Mouse (Mus musculus): ENCODE data around the gene Stambp. TPM values are rescaled to one million over a fixed set of nuclear protein-coding genes. Genes with fewer than 3 reads are reported as not detected.

The Stambp gene
- 4.4 and 9.5 TPM in 2 replicates for polyA plus RNA-seq (2012; rRNA removed)

- TF ChIP-seq POLR2A (IDR thresholded peaks at IDR 0.05; ENCODE audit: low read depth, low read length) = no peak
- no peak for TF ChIP-seq CTCF (IDR thresholded peaks at IDR 0.05; ENCODE audit: extremely low read depth, insufficient read length, insufficient replicate concordance, low read depth, low read length)
- H3K36me3 ChIP-seq (ENCODE audit: control insufficient read depth, insufficient read depth, low read length) = peaks cover 9% of the 10 kb centered on the region
- under 1% methylated on average over 9 of the region's 11 CpGs for WGBS
- peak within 1 kb of the TSS; percentile 33; the same call in 1 of the 2 replicates for H3K27ac ChIP-seq (ENCODE audit: insufficient read depth, low read depth, low read length)
- peak within 1 kb of the TSS; percentile 95 for H3K4me3 ChIP-seq (ENCODE audit: low read depth, low read length)
- H3K4me1 ChIP-seq (ENCODE audit: control insufficient read depth, insufficient read depth, insufficient read length, low read length) = peaks cover 10% of the 10 kb centered on the region; the same call in 1 of the 2 replicates
- no peaks in the 10 kb centered on the region for H3K27me3 ChIP-seq (ENCODE audit: control insufficient read depth, insufficient read depth, low read length)
Observed at GRCm38 (mm10) chr6:83572671-83573070, at the start of gene Stambp. Gene Stambp, minus strand, starts transcription at chr6:83572729.

DNA sequence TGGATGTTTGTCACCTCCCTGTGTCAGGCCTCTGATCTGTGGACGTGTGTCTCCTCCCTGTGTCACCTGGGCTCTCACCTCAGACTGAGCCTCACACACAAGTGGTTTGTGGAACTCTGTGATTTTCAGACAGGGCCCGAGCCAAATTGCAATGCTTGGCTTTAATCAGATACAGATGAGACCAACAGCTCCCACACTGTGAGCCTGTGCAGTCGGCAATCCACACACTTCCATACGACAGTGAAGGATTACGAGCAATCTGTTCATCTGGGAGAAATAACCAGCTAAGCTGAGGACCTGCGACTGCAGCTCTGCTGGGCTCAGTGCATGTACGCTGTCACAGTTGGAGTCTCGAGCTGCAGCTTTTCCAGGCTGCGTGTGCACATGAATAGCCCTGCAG lies 47.4 kb upstream of the Stambp start:
- no peak overlapping the region for H3K4me3 ChIP-seq (ENCODE audit: low read depth, low read length)
- no peaks in the 10 kb centered on the region for H3K27me3 ChIP-seq (ENCODE audit: control insufficient read depth, insufficient read depth, low read length)
- TF ChIP-seq CTCF (IDR thresholded peaks at IDR 0.05; ENCODE audit: extremely low read depth, insufficient read length, insufficient replicate concordance, low read depth, low read length) (no peak), POLR2A (IDR thresholded peaks at IDR 0.05; ENCODE audit: low read depth, low read length) (no peak)
- H3K4me1 ChIP-seq (ENCODE audit: control insufficient read depth, insufficient read depth, insufficient read length, low read length) = no peaks in the 10 kb centered on the region
- no peaks in the 10 kb centered on the region for H3K36me3 ChIP-seq (ENCODE audit: control insufficient read depth, insufficient read depth, low read length)
- H3K27ac ChIP-seq (ENCODE audit: insufficient read depth, low read depth, low read length) = no peak overlapping the region
- 66% methylated on average over 9 of the region's 9 CpGs for WGBS

- no peak overlapping the region for H3K4me3 ChIP-seq (ENCODE audit: low read depth, low read length)
- H3K4me1 ChIP-seq (ENCODE audit: control insufficient read depth, insufficient read depth, insufficient read length, low read length) = no peaks in the 10 kb centered on the region
- no peak overlapping the region for H3K27ac ChIP-seq (ENCODE audit: insufficient read depth, low read depth, low read length)
- 77% methylated on average over 15 of the region's 15 CpGs for WGBS
- no peaks in the 10 kb centered on the region for H3K27me3 ChIP-seq (ENCODE audit: control insufficient read depth, insufficient read depth, low read length)
- no peaks in the 10 kb centered on the region for H3K36me3 ChIP-seq (ENCODE audit: control insufficient read depth, insufficient read depth, low read length)
- TF ChIP-seq POLR2A (IDR thresholded peaks at IDR 0.05; ENCODE audit: low read depth, low read length) (no peak), CTCF (IDR thresholded peaks at IDR 0.05; ENCODE audit: extremely low read depth, insufficient read length, insufficient replicate concordance, low read depth, low read length) (no peak)
Observed at GRCm38 (mm10) chr6:83617581-83618335, 45.2 kb upstream of the Stambp start.

DNA sequence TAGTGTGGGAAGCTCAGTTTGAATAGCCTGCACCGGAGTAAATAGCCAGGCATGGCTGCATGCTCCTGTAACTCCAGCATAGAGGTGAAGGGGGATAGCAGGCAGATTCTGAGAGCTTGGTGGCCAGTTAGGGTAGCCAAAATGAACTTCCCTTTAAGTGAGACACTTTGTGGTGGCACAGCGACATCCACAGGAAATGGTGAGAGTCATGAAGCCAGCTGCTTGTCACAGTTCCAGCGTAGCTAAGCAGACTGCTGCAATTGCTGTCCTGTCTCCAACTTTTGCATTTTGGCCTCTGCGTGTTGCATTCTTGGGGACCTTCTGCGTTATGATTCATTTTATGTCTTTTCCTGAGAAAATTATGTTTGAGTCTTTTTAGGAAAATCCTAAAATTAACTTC lies 44.0 kb upstream of the Stambp start:
- TF ChIP-seq CTCF (IDR thresholded peaks at IDR 0.05; ENCODE audit: extremely low read depth, insufficient read length, insufficient replicate concordance, low read depth, low read length) = peak; percentile 5; the same call in 1 of the 2 replicates
- no peak for TF ChIP-seq POLR2A (IDR thresholded peaks at IDR 0.05; ENCODE audit: low read depth, low read length)
- Histone ChIP-seq H3K4me1 (ENCODE audit: control insufficient read depth, insufficient read depth, insufficient read length, low read length) (no peaks in the 10 kb centered on the region), H3K27me3 (ENCODE audit: control insufficient read depth, insufficient read depth, low read length) (no peaks in the 10 kb centered on the region), H3K27ac (ENCODE audit: insufficient read depth, low read depth, low read length) (no peak overlapping the region), H3K36me3 (ENCODE audit: control insufficient read depth, insufficient read depth, low read length) (no peaks in the 10 kb centered on the region), H3K4me3 (ENCODE audit: low read depth, low read length) (no peak overlapping the region)
- WGBS = 55% methylated on average over 5 of the region's 5 CpGs

DNA sequence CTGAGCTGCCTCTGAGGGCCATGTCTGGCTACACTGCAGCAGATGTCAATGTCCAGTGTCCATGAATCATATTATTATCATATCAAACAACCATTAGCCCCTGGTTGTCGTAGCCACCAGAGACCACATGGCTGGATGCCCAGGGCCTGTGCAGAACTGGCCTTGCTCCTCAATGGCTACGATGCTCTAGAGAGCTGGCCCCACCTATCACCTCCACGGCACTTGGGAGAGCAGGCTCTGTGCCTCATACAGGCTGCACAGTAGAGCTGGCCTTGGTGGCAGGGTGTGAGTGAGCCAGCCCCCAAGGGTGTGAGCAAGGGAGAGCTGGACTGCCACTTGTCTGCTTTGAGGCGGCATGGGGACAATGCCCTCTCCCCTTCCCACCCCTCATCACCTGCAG lies 41.9 kb upstream of the Stambp start:
- no peak overlapping the region for H3K27ac ChIP-seq (ENCODE audit: insufficient read depth, low read depth, low read length)
- no peak for TF ChIP-seq POLR2A (IDR thresholded peaks at IDR 0.05; ENCODE audit: low read depth, low read length)
- TF ChIP-seq CTCF (IDR thresholded peaks at IDR 0.05; ENCODE audit: extremely low read depth, insufficient read length, insufficient replicate concordance, low read depth, low read length) = no peak
- H3K36me3 ChIP-seq (ENCODE audit: control insufficient read depth, insufficient read depth, low read length) = no peaks in the 10 kb centered on the region
- WGBS = 79% methylated on average over 4 of the region's 4 CpGs
- H3K4me1 ChIP-seq (ENCODE audit: control insufficient read depth, insufficient read depth, insufficient read length, low read length) = no peaks in the 10 kb centered on the region
- H3K27me3 ChIP-seq (ENCODE audit: control insufficient read depth, insufficient read depth, low read length) = no peaks in the 10 kb centered on the region
- no peak overlapping the region for H3K4me3 ChIP-seq (ENCODE audit: low read depth, low read length)

- no peak overlapping the region for H3K4me3 ChIP-seq (ENCODE audit: low read depth, low read length)
- no peaks in the 10 kb centered on the region for H3K4me1 ChIP-seq (ENCODE audit: control insufficient read depth, insufficient read depth, insufficient read length, low read length)
- 95% methylated on average over 1 of the region's 1 CpGs for WGBS
- TF ChIP-seq CTCF (IDR thresholded peaks at IDR 0.05; ENCODE audit: extremely low read depth, insufficient read length, insufficient replicate concordance, low read depth, low read length) = no peak
- TF ChIP-seq POLR2A (IDR thresholded peaks at IDR 0.05; ENCODE audit: low read depth, low read length) = no peak
- H3K27ac ChIP-seq (ENCODE audit: insufficient read depth, low read depth, low read length) = no peak overlapping the region
- no peaks in the 10 kb centered on the region for H3K36me3 ChIP-seq (ENCODE audit: control insufficient read depth, insufficient read depth, low read length)
- no peaks in the 10 kb centered on the region for H3K27me3 ChIP-seq (ENCODE audit: control insufficient read depth, insufficient read depth, low read length)
Observed at GRCm38 (mm10) chr6:83612976-83613375, 40.4 kb upstream of the Stambp start.

GRCm38 (mm10) chr6:83599636-83600174 lies 27.2 kb upstream of the Stambp start:
- 48% methylated on average over 6 of the region's 6 CpGs for whole genome bisulfite sequencing
- Histone ChIP-seq H3K27ac (ENCODE audit: insufficient read depth, low read depth, low read length) (no peak overlapping the region), H3K4me3 (ENCODE audit: low read depth, low read length) (no peak overlapping the region), H3K4me1 (ENCODE audit: control insufficient read depth, insufficient read depth, insufficient read length, low read length) (no peaks in the 10 kb centered on the region), H3K27me3 (ENCODE audit: control insufficient read depth, insufficient read depth, low read length) (no peaks in the 10 kb centered on the region), H3K36me3 (ENCODE audit: control insufficient read depth, insufficient read depth, low read length) (no peaks in the 10 kb centered on the region)
- TF ChIP-seq POLR2A (IDR thresholded peaks at IDR 0.05; ENCODE audit: low read depth, low read length) (no peak), CTCF (IDR thresholded peaks at IDR 0.05; ENCODE audit: extremely low read depth, insufficient read length, insufficient replicate concordance, low read depth, low read length) (no peak)
